Mouse (Mus musculus): Measurements from ENCODE around the gene Mroh8. TPM values are rescaled to one million over a fixed set of nuclear protein-coding genes. Genes with fewer than 3 reads are reported as not detected.

Mroh8 gene
- polyA plus RNA-seq, 1 experiment from 2014 or later: 0.84 TPM

GRCm38 (mm10) chr2:157287542-157287941 lies 8.2 kb upstream of the Mroh8 start:
- no peak overlapping the region for H3K4me3 ChIP-seq (replicated peaks)
- H3K9me3 ChIP-seq: no peaks in the 10 kb centered on the region
- 25% methylated on average over 3 of the region's 3 CpGs for WGBS
- H3K36me3 ChIP-seq: peaks cover 96% of the 10 kb centered on the region
- no peaks in the 10 kb centered on the region for H3K27me3 ChIP-seq
- peak overlapping the region; percentile 53; the same call in 1 of the 2 replicates for H3K27ac ChIP-seq
- H3K9ac ChIP-seq (replicated peaks): no peak overlapping the region
- H3K4me1 ChIP-seq (replicated peaks): no peaks in the 10 kb centered on the region
- H3K4me2 ChIP-seq: no peak overlapping the region
- no peak for ATAC-seq (ENCODE audit: insufficient number of reproducible peaks, insufficient read depth, low FRiP score, low TSS enrichment, low read depth)

- WGBS: 92% methylated on average over 6 of the region's 6 CpGs
- Histone ChIP-seq H3K36me3 (peaks cover 65% of the 10 kb centered on the region), H3K4me2 (no peak overlapping the region), H3K27me3 (no peaks in the 10 kb centered on the region), H3K9ac (replicated peaks) (no peak overlapping the region), H3K4me3 (replicated peaks) (no peak overlapping the region), H3K4me1 (replicated peaks) (peaks cover 13% of the 10 kb centered on the region), H3K9me3 (no peaks in the 10 kb centered on the region), H3K27ac (no peak overlapping the region)
- no peak for ATAC-seq (ENCODE audit: insufficient number of reproducible peaks, insufficient read depth, low FRiP score, low TSS enrichment, low read depth)
Observed at GRCm38 (mm10) chr2:157283321-157283720, 4.0 kb upstream of the Mroh8 start.

- under 1% methylated on average over 64 of the region's 64 CpGs for WGBS
Observed at GRCm38 (mm10) chr2:157278717-157279415, 483 bp downstream of the Mroh8 start, which contains the start of gene Rpn2. Gene Rpn2, plus strand, starts transcription at chr2:157279017.

GRCm38 (mm10) chr2:157263832-157264231 lies 15.5 kb downstream of the Mroh8 start:
- no peak for ATAC-seq (ENCODE audit: insufficient number of reproducible peaks, insufficient read depth, low FRiP score, low TSS enrichment, low read depth)
- H3K27ac ChIP-seq: no peak overlapping the region

More at GRCm38 (mm10) chr2:157278717-157279415, 483 bp downstream of the Mroh8 start, which contains the start of gene Rpn2:
- Histone ChIP-seq H3K4me3 (replicated peaks) (peak within 1 kb of the TSS; percentile 93), H3K4me2 (peak within 1 kb of the TSS; percentile 81), H3K27ac (peak within 1 kb of the TSS; percentile 94), H3K9me3 (no peaks in the 10 kb centered on the region), H3K27me3 (no peaks in the 10 kb centered on the region), H3K36me3 (peaks cover 23% of the 10 kb centered on the region), H3K4me1 (replicated peaks) (peaks cover 17% of the 10 kb centered on the region), H3K9ac (replicated peaks) (peak within 1 kb of the TSS; percentile 93)
- ATAC-seq (ENCODE audit: insufficient number of reproducible peaks, insufficient read depth, low FRiP score, low TSS enrichment, low read depth): peak; percentile 99

GRCm38 (mm10) chr2:157263101-157263500 lies 16.2 kb downstream of the Mroh8 start:
- Histone ChIP-seq H3K9me3 (no peaks in the 10 kb centered on the region), H3K4me1 (replicated peaks) (peaks cover 29% of the 10 kb centered on the region), H3K27me3 (no peaks in the 10 kb centered on the region), H3K36me3 (no peaks in the 10 kb centered on the region), H3K9ac (replicated peaks) (no peak overlapping the region), H3K4me3 (replicated peaks) (no peak overlapping the region), H3K4me2 (no peak overlapping the region), H3K27ac (no peak overlapping the region)
- no peak for ATAC-seq (ENCODE audit: insufficient number of reproducible peaks, insufficient read depth, low FRiP score, low TSS enrichment, low read depth)
- WGBS: 98% methylated on average over 1 of the region's 1 CpGs

More at GRCm38 (mm10) chr2:157263832-157264231, 15.5 kb downstream of the Mroh8 start:
- Histone ChIP-seq H3K4me2 (no peak overlapping the region), H3K4me3 (replicated peaks) (no peak overlapping the region), H3K36me3 (no peaks in the 10 kb centered on the region), H3K9me3 (no peaks in the 10 kb centered on the region), H3K9ac (replicated peaks) (no peak overlapping the region), H3K4me1 (replicated peaks) (peaks cover 29% of the 10 kb centered on the region), H3K27me3 (no peaks in the 10 kb centered on the region)
- 45% methylated on average over 6 of the region's 6 CpGs for WGBS

GRCm38 (mm10) chr2:157262506-157262905 lies 16.8 kb downstream of the Mroh8 start:
- peak overlapping the region; percentile 35 for H3K4me2 ChIP-seq
- H3K9ac ChIP-seq (replicated peaks): no peak overlapping the region
- 0 out of 2 replicates have a peak overlapping the region, but pooled peaks have one; percentile 41 for H3K27ac ChIP-seq
- H3K27me3 ChIP-seq: no peaks in the 10 kb centered on the region
- peaks cover 29% of the 10 kb centered on the region for H3K4me1 ChIP-seq (replicated peaks)
- H3K9me3 ChIP-seq: no peaks in the 10 kb centered on the region
- no peaks in the 10 kb centered on the region for H3K36me3 ChIP-seq
- no peak overlapping the region for H3K4me3 ChIP-seq (replicated peaks)
- no peak for ATAC-seq (ENCODE audit: insufficient number of reproducible peaks, insufficient read depth, low FRiP score, low TSS enrichment, low read depth)
- 35% methylated on average over 9 of the region's 9 CpGs for WGBS

- H3K9me3 ChIP-seq: no peaks in the 10 kb centered on the region
- H3K27ac ChIP-seq: 0 out of 2 replicates have a peak overlapping the region, but pooled peaks have one; percentile 41
- no peak for ATAC-seq (ENCODE audit: insufficient number of reproducible peaks, insufficient read depth, low FRiP score, low TSS enrichment, low read depth)
- H3K4me3 ChIP-seq (replicated peaks): no peak overlapping the region
- H3K4me1 ChIP-seq (replicated peaks): peaks cover 29% of the 10 kb centered on the region
- no peaks in the 10 kb centered on the region for H3K36me3 ChIP-seq
- H3K27me3 ChIP-seq: no peaks in the 10 kb centered on the region
- peak overlapping the region; percentile 35; the same call in 1 of the 2 replicates for H3K4me2 ChIP-seq
- H3K9ac ChIP-seq (replicated peaks): no peak overlapping the region
- WGBS: 62% methylated on average over 5 of the region's 5 CpGs
Observed at GRCm38 (mm10) chr2:157261930-157262329, 17.4 kb downstream of the Mroh8 start.

GRCm38 (mm10) chr2:157259720-157260119 lies 19.6 kb downstream of the Mroh8 start:
- Histone ChIP-seq H3K27me3 (no peaks in the 10 kb centered on the region), H3K9ac (replicated peaks) (no peak overlapping the region), H3K4me3 (replicated peaks) (no peak overlapping the region), H3K36me3 (no peaks in the 10 kb centered on the region), H3K4me1 (replicated peaks) (peaks cover 34% of the 10 kb centered on the region), H3K27ac (no peak overlapping the region), H3K9me3 (no peaks in the 10 kb centered on the region), H3K4me2 (no peak overlapping the region)
- ATAC-seq (ENCODE audit: insufficient number of reproducible peaks, insufficient read depth, low FRiP score, low TSS enrichment, low read depth): no peak
- WGBS: 7% methylated on average over 5 of the region's 5 CpGs

GRCm38 (mm10) chr2:157248111-157248510 lies 31.2 kb downstream of the Mroh8 start:
- H3K27me3 ChIP-seq: no peaks in the 10 kb centered on the region
- 0 out of 2 replicates have a peak, but pooled peaks cover 3% of the 10 kb centered on the region for H3K4me1 ChIP-seq (replicated peaks)
- no peak for ATAC-seq (ENCODE audit: insufficient number of reproducible peaks, insufficient read depth, low FRiP score, low TSS enrichment, low read depth)
- H3K9me3 ChIP-seq: no peaks in the 10 kb centered on the region
- no peak overlapping the region for H3K27ac ChIP-seq
- H3K36me3 ChIP-seq: no peaks in the 10 kb centered on the region
- H3K9ac ChIP-seq (replicated peaks): no peak overlapping the region
- H3K4me2 ChIP-seq: no peak overlapping the region
- H3K4me3 ChIP-seq (replicated peaks): no peak overlapping the region

GRCm38 (mm10) chr2:157245603-157246002 lies 33.7 kb downstream of the Mroh8 start:
- 78% methylated on average over 2 of the region's 2 CpGs for WGBS
- no peak for ATAC-seq (ENCODE audit: insufficient number of reproducible peaks, insufficient read depth, low FRiP score, low TSS enrichment, low read depth)

GRCm38 (mm10) chr2:157245001-157245400 lies 34.3 kb downstream of the Mroh8 start:
- H3K9me3 ChIP-seq: no peaks in the 10 kb centered on the region
- no peaks in the 10 kb centered on the region for H3K36me3 ChIP-seq
- H3K4me3 ChIP-seq (replicated peaks): no peak overlapping the region
- no peak overlapping the region for H3K27ac ChIP-seq
- no peak for ATAC-seq (ENCODE audit: insufficient number of reproducible peaks, insufficient read depth, low FRiP score, low TSS enrichment, low read depth)
- no peak overlapping the region for H3K4me2 ChIP-seq
- H3K27me3 ChIP-seq: no peaks in the 10 kb centered on the region
- H3K4me1 ChIP-seq (replicated peaks): 0 out of 2 replicates have a peak, but pooled peaks cover 3% of the 10 kb centered on the region
- 26% methylated on average over 5 of the region's 5 CpGs for WGBS
- H3K9ac ChIP-seq (replicated peaks): no peak overlapping the region

More at GRCm38 (mm10) chr2:157245603-157246002, 33.7 kb downstream of the Mroh8 start:
- Histone ChIP-seq H3K9me3 (no peaks in the 10 kb centered on the region), H3K9ac (replicated peaks) (no peak overlapping the region), H3K27ac (no peak overlapping the region), H3K36me3 (no peaks in the 10 kb centered on the region), H3K4me2 (no peak overlapping the region), H3K4me3 (replicated peaks) (no peak overlapping the region), H3K4me1 (replicated peaks) (0 out of 2 replicates have a peak, but pooled peaks cover 3% of the 10 kb centered on the region), H3K27me3 (no peaks in the 10 kb centered on the region)

All from limb, embryonic 12.5 days (tissue).